Mouse (Mus musculus) hindbrain, embryonic 16.5 days (tissue): Measurements from ENCODE around the gene Lmtk2. TPM values are rescaled to one million over a fixed set of nuclear protein-coding genes. Genes with fewer than 3 reads are reported as not detected.

ENCODE experiments used
- ATAC-seq: fragments of 200-750 bp; cut with Nextera tagmentation; 2 replicates; pipeline ENCODE4 v1.8.0; 2017; ENCODE audit warnings: moderate TSS enrichment, moderate library complexity
- H3K27ac ChIP-seq: fragments of 300-500 bp; sonication (generic); 2 replicates; pipeline ENCODE4 v1.5.1; 2014; ENCODE audit warnings: low read depth, mild to moderate bottlenecking, control low read depth, low read length, moderate library complexity
- H3K27me3 ChIP-seq: fragments of 300-500 bp; sonication (generic); replicated peaks from 2 replicates; pipeline ENCODE4 v1.6.1; 2014; ENCODE audit warnings: low read length; ENCODE audit not compliant: control insufficient read depth, insufficient read depth
- H3K36me3 ChIP-seq: fragments of 300-500 bp; sonication (generic); 2 replicates; pipeline ENCODE4 v1.6.1; 2014; ENCODE audit warnings: mild to moderate bottlenecking, low read length, moderate library complexity, mixed read lengths; ENCODE audit not compliant: control insufficient read depth, insufficient read depth
- H3K4me1 ChIP-seq: fragments of 300-500 bp; sonication (generic); 2 replicates; pipeline ENCODE4 v1.6.1; 2014; ENCODE audit warnings: low read depth, low read length; ENCODE audit not compliant: control insufficient read depth, insufficient read depth
- H3K4me2 ChIP-seq: fragments of 300-500 bp; sonication (generic); 2 replicates; pipeline ENCODE4 v1.6.1; 2014; ENCODE audit warnings: mild to moderate bottlenecking, low read length, control low read depth, moderate library complexity
- H3K4me3 ChIP-seq: fragments of 300-500 bp; sonication (generic); 2 replicates; pipeline ENCODE4 v1.5.1; 2014; ENCODE audit warnings: mild to moderate bottlenecking, low read length, control low read depth, moderate library complexity
- H3K9ac ChIP-seq: fragments of 300-500 bp; sonication (generic); 2 replicates; pipeline ENCODE4 v1.6.1; 2014; ENCODE audit warnings: low read depth, mild to moderate bottlenecking, control low read depth, low read length, moderate library complexity
- H3K9me3 ChIP-seq: fragments of 300-500 bp; sonication (generic); 2 replicates; pipeline ENCODE4 v1.6.1; 2014; ENCODE audit warnings: mild to moderate bottlenecking, low read length, moderate library complexity; ENCODE audit not compliant: control insufficient read depth
- WGBS: fragments of 180-500 bp; shearing (Covaris S2); extraction: QIAGEN DNeasy Blood & Tissue Kit; methylation state at CpG from one replicate; pipeline ENCODE4 v1.1.7; 2014; 5-methylcytosine and 5-hydroxymethylcytosine counted together
- polyA plus RNA-seq: library from polyadenylated mRNA; unstranded; fragments of >200 nt; fragmentation: Nextera tagmentation; extraction: Ambion mirVana; gene quantifications from 2 replicates; pipeline ENCODE4 v1.2.1, GENCODE M21; 2015

Gene Lmtk2
- polyA plus RNA-seq, 1 experiment from 2014 or later, result 9.1 TPM

DNA sequence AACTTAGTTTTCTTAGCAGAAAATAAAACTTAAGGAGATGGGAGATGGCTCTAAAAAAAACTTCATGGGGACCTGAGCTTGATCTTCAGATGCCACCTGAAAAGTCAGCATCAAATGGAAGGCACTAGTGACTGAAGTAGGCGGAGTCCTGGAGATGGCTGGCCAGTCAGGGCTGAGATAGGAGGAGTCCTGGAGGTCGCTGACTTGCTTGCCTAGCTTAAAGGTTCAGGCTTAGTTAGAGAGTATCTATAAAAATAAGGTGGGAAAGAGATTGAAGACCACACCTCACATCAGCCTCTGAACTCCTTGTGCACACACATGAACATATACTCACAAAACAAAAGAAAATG lies 15.4 kb downstream of the Lmtk2 start:
- no peaks in the 10 kb centered on the region for H3K27me3 ChIP-seq
- H3K4me2 ChIP-seq, result no peak overlapping the region
- ATAC-seq, result no peak
- H3K27ac ChIP-seq, result no peak overlapping the region
- no peak overlapping the region for H3K9ac ChIP-seq
- H3K4me1 ChIP-seq, result no peaks in the 10 kb centered on the region; the same call in 1 of the 2 replicates
- H3K4me3 ChIP-seq, result no peak overlapping the region
- H3K36me3 ChIP-seq, result no peaks in the 10 kb centered on the region
- 76% methylated on average over 2 of the region's 2 CpGs for WGBS
- H3K9me3 ChIP-seq, result no peaks in the 10 kb centered on the region

DNA sequence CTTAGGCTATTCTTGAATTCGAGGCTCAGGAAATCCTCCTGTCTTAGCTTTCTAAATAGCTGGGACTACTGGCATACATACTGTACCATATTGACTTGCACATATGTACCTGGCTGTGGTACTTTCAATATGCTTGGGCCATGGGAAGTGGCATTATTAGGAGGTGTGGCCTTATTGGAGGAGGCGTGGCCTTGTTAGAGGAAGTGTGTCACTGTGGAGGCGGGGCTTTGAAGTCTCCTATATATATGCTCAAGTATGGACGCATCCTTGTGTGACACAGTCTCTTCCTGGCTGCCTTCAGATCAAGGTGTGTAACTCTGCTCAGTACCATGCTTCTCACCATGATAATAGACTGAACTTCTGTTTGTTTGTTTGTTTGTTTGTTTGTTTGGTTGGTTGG lies 18.0 kb downstream of the Lmtk2 start:
- Histone ChIP-seq H3K4me2 (no peak overlapping the region), H3K36me3 (no peaks in the 10 kb centered on the region), H3K9me3 (no peaks in the 10 kb centered on the region), H3K27ac (no peak overlapping the region), H3K9ac (no peak overlapping the region), H3K27me3 (no peaks in the 10 kb centered on the region), H3K4me1 (no peaks in the 10 kb centered on the region), H3K4me3 (no peak overlapping the region)
- 96% methylated on average over 4 of the region's 4 CpGs for WGBS
- ATAC-seq, result no peak

DNA sequence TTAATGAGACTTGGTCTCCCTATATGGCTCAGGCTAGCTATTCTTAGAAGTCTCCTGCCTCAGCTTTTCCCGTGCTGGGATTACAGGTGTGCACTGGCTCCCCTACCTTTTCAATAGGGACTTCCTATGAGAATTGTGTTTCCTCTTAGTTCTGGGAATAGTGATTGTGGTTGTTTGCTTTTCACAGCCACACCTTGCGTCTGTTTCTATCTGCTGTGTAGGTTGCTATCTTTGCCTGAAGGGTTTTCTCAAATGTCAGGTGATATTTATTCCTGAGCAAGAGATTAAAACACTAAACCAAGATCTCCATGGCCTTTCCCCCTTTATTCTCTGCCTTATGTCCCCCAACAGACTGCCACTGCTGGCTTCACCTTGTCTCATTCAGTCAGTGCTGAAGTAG lies 19.1 kb downstream of the Lmtk2 start:
- Histone ChIP-seq H3K27me3 (no peaks in the 10 kb centered on the region), H3K9me3 (no peaks in the 10 kb centered on the region), H3K36me3 (no peaks in the 10 kb centered on the region), H3K4me3 (no peak overlapping the region), H3K4me1 (no peaks in the 10 kb centered on the region), H3K27ac (no peak overlapping the region), H3K9ac (no peak overlapping the region), H3K4me2 (no peak overlapping the region)
- no peak for ATAC-seq
- WGBS, result 84% methylated on average over 2 of the region's 2 CpGs

DNA sequence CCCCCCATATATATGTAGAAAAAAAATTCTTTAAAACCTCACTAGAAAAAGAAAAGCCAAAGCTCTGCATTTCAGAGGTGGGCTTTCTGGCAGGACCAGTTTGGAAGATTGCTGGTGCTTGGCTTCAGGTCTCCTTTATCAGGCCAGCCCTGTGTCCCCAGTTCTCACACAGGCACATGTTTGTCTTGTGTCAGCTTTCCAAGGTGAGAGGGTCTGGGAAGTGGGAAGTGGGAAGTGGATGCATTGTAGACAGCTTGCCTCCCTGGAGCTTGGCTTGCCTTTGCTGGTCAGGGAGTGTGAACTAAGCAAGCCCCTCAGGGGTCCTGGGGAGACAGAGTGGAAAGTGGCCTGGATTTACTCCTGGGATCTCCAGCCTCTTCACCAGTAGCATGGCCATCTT lies 21.3 kb downstream of the Lmtk2 start:
- H3K27me3 ChIP-seq, result no peaks in the 10 kb centered on the region
- no peak for ATAC-seq
- no peak overlapping the region for H3K9ac ChIP-seq
- no peak overlapping the region for H3K4me3 ChIP-seq
- H3K27ac ChIP-seq, result no peak overlapping the region
- H3K4me1 ChIP-seq, result no peaks in the 10 kb centered on the region
- H3K36me3 ChIP-seq, result no peaks in the 10 kb centered on the region
- no peaks in the 10 kb centered on the region for H3K9me3 ChIP-seq
- H3K4me2 ChIP-seq, result no peak overlapping the region

DNA sequence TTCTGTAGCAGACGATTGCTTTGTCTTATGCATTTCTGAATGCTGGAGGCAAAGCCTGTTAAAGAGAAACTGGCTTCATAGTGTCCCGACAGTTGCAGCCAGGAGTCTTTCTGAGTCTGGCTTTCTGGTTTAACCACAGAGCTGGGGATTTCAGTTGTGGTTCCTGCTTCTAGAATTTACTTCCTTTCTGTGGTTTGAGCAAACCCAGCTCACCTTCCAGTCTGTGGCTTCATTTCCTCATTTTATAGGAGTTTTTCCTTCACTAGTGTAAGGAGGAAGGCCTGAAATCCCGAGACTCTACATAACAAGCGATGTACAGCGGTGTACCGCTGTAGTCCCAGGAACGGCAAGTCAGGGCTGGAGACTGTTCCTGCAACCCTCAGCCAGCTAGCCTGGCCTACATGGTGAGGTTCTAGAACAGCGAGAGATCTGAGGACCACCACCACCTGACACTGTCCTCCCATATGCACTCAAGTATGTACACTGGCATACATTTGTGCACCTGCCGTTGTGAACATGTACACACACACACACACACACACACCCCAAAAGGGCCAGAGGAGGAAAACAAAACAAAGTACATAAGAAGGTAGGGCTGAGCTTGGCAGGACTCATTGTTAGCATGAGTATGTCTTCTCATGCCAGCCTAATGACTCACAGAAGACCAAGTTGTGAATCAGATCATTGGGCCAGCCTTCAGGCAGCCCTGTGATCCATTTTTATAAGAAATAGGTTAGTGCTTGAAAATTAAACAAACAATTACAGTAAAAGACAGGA lies 25.9 kb downstream of the Lmtk2 start:
- Histone ChIP-seq H3K9ac (no peak overlapping the region), H3K4me3 (no peak overlapping the region), H3K4me2 (no peak overlapping the region), H3K9me3 (no peaks in the 10 kb centered on the region), H3K27me3 (no peaks in the 10 kb centered on the region), H3K27ac (no peak overlapping the region), H3K4me1 (no peaks in the 10 kb centered on the region), H3K36me3 (peaks cover 5% of the 10 kb centered on the region)
- WGBS, result 81% methylated on average over 9 of the region's 9 CpGs
- no peak for ATAC-seq

DNA sequence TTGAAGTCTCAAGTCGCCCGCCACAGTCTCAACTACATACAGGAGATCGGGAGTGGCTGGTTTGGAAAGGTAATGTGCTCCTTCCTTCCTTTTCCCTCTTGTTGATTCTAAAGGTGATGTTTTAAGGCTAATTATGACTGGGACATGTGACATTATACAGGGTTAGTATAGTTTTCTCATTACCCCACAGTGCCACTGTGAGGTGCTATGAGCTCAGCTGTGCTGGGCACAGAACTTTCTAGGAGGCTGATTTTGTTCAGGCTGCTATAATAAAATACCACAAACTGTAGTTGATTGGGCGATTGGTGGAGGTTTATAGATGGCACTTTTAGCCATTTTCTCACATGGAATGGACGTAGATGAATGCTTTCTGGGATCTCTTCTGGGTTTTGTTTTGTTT lies 43.3 kb downstream of the Lmtk2 start:
- Histone ChIP-seq H3K9ac (no peak overlapping the region), H3K4me3 (no peak overlapping the region), H3K36me3 (peaks cover 4% of the 10 kb centered on the region), H3K4me1 (no peaks in the 10 kb centered on the region), H3K27me3 (no peaks in the 10 kb centered on the region), H3K27ac (no peak overlapping the region), H3K9me3 (no peaks in the 10 kb centered on the region), H3K4me2 (no peak overlapping the region)
- 95% methylated on average over 5 of the region's 5 CpGs for WGBS
- no peak for ATAC-seq

DNA sequence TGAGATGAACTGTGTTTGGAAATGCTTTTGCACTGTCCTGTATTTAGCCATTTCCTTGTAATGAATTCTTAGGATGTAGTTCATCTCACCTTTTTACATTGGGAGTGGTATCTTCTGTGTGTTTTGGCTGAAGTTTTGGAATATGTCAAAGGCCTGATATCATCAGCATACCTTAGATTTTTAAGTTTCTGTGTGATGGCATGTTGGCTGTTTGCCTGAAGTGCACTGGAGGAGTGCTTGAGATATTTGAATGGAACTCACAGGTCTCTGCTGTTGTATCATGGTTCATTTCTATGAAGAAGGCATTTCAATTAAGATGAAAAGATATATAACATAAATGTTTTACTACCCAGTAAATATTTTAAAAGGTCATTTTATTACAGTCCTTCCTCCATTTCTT lies 46.7 kb downstream of the Lmtk2 start:
- H3K27me3 ChIP-seq, result no peaks in the 10 kb centered on the region
- H3K4me2 ChIP-seq, result no peak overlapping the region
- no peak overlapping the region for H3K27ac ChIP-seq
- H3K36me3 ChIP-seq, result peaks cover 13% of the 10 kb centered on the region
- no peak for ATAC-seq
- H3K9ac ChIP-seq, result no peak overlapping the region
- no peaks in the 10 kb centered on the region for H3K4me1 ChIP-seq
- no peaks in the 10 kb centered on the region for H3K9me3 ChIP-seq
- H3K4me3 ChIP-seq, result no peak overlapping the region

DNA sequence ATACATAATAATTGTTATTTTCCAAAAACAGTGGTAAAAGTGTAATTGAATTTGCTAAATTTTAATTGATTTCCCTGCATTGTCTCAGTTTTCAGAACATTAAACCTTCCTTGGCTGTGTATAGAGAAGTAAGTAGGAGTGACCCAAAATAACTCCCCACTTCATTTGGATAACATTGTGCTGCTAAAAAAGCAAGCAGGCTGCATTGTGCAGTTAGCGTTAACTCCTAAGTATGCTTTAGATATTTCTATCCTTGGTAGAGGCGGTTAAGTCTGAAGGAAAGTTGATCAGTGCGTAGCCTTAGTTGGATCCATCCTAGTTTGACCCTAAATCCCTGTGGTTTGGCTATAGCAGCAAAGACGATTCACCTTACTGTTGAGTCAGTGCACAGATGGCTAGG lies 49.3 kb downstream of the Lmtk2 start:
- no peak overlapping the region for H3K27ac ChIP-seq
- H3K9ac ChIP-seq, result no peak overlapping the region
- H3K4me1 ChIP-seq, result no peaks in the 10 kb centered on the region
- H3K27me3 ChIP-seq, result no peaks in the 10 kb centered on the region
- H3K9me3 ChIP-seq, result no peaks in the 10 kb centered on the region
- ATAC-seq, result no peak
- peaks cover 13% of the 10 kb centered on the region for H3K36me3 ChIP-seq
- WGBS, result 99% methylated on average over 4 of the region's 4 CpGs
- no peak overlapping the region for H3K4me2 ChIP-seq
- H3K4me3 ChIP-seq, result no peak overlapping the region

DNA sequence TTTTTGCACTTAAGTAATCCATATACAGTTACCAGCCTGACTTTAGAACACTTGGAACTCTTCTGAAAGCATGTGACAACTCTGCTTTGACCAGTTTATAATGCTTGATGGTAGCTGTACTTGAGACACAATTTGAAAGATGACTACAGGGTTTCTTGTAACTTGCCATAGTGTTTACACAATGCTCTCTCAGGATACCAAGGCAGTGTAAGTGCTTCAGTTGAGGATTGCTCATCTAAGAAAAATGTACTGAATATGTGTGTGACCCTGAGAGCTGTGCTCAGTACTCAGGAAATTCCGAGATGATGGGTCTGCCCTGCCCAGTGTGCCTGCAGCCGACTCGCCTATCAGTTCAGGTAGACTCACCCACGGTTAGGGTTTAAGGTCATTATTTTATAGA lies 51.0 kb downstream of the Lmtk2 start:
- WGBS, result 96% methylated on average over 4 of the region's 4 CpGs
- no peaks in the 10 kb centered on the region for H3K27me3 ChIP-seq
- H3K27ac ChIP-seq, result no peak overlapping the region
- ATAC-seq, result no peak
- no peak overlapping the region for H3K9ac ChIP-seq
- peaks cover 13% of the 10 kb centered on the region for H3K36me3 ChIP-seq
- H3K4me2 ChIP-seq, result no peak overlapping the region
- no peaks in the 10 kb centered on the region for H3K9me3 ChIP-seq
- H3K4me1 ChIP-seq, result no peaks in the 10 kb centered on the region
- H3K4me3 ChIP-seq, result no peak overlapping the region

DNA sequence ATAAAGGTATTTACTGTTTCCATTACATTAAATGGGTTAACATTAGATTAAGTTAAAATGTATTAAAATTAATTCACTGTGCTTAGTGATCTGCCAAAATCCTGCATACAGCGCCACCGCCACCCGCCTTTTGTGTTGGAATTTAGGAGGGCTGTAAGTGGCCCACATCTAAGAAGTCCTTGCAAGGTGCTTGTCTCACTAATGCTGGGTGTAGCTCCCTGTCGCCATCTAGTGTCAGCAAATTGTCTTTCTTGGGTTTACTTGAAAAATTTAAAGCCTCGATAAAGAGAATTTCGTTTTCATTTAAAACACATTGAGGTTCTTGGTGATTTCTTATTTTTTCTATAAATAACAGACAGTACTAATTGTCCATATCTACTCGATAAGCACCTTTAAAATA lies 54.3 kb downstream of the Lmtk2 start:
- H3K27me3 ChIP-seq, result no peaks in the 10 kb centered on the region
- ATAC-seq, result no peak
- peaks cover 18% of the 10 kb centered on the region for H3K36me3 ChIP-seq
- no peak overlapping the region for H3K4me3 ChIP-seq
- H3K4me2 ChIP-seq, result no peak overlapping the region
- no peaks in the 10 kb centered on the region for H3K4me1 ChIP-seq
- WGBS, result 37% methylated on average over 7 of the region's 7 CpGs
- no peak overlapping the region for H3K9ac ChIP-seq
- no peak overlapping the region for H3K27ac ChIP-seq
- H3K9me3 ChIP-seq, result no peaks in the 10 kb centered on the region
